Mouse (Mus musculus): ENCODE results near the gene Zpbp2.

Zpbp2 gene

DNA sequence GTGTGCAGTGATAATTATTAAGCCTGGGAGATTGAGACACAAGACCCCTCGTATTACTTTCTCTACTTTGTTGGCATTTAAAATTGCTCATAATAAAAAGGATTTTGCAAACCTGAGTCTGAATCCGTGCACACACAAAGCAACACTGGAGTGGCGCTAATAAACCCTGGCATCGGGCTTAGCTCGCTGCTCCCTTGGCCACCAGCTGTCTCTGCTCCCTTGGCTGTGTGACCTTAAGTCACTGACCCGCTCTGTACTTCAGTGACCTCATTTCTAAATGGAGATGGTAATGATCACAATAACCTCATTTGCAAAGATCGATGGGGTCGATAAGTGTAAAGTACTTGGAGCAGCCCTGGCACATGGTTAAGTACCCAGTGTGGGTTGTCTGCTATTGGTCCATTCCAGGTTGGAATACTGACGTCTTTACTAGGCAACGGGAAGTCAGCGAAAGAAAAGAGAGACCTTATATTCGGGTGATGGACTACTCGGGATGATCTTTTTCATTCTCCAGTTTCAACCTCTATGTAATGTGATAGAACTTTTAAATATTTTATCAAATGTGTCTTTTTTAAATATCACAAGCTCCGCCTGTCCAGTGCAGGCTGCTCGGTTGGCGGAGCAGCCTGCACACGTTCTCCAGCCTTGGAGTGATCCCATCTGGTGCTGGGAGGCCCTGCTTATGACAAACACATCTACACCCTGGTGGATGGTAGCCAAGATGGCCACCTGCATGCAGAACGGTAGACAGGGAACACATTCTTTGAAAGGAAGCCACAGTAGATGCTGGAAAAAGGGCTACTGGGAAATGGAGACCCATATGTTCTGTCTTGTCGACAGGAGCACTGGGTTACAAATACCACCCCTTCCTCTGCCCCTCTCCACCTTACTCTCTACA is 39.9 kb downstream of the Zpbp2 start:
- no peak for DNase-seq (ENCODE audit: low read depth)

GRCm38 (mm10) chr11:98595021-98595420 is 44.1 kb downstream of the Zpbp2 start:
- peak; percentile 76 for DNase-seq (ENCODE audit: low read depth)

DNA sequence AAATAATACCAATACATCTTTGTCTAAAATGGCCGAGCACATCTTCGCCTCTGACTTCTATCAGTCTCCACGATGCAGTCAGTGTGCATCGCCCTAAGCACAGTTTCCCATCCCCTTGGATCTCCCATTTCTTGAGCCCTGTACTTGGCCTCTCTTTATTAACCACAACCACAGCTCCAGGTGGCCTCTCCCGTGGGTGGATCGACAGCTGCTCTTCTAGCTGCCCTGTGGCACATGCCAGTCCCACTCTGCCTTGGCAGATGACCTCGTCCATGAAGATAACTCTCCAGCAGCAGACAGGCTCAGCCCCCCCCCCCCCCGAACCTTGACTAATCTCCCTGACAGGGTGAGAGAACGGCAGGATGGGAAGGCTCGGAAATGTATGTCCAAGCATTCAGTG is 44.6 kb downstream of the Zpbp2 start:
- no peak for DNase-seq (ENCODE audit: low read depth)

DNA sequence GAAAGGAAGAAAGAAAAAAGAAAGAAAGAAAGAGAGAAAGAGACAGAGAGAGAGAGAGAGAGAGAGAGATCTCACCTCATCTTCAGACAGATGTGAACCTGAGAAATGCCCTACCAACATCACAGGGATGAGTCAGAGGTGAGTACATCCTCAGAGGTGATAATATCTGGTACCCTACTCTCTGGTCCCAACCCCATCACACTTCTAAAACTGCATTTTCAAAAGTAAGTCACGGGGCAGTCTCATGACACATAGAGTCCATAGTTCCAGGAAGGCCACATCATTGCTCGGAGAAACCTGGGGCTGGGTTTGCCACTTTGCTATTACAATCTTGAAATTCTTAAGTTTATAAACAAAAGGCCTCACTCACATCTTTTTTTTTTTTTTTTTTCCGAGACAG is 45.1 kb downstream of the Zpbp2 start:
- peak; percentile 76 for DNase-seq (ENCODE audit: low read depth)

DNA sequence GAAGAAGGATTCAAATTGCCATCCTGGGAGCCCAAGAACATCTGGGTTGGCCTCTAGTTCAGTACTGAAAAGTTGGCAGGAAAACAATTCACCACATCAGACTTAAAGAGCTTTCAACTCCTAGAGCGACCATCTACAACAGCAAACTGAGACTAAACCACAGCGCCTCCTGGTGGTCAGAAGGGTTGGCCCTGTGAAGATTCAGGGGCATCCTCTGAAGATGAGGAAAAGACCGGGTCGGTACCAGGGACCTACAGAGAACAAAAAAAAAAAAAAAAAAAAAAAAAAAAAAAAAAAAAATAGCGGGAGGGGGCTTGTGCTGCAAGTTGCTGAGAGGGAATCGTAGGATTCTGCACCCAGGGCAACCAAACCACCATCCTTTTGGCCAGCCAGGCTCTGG is 46.5 kb downstream of the Zpbp2 start:
- peak; percentile 94 for DNase-seq (ENCODE audit: low read depth)

- DNase-seq (ENCODE audit: low read depth), result no peak
Observed at GRCm38 (mm10) chr11:98597991-98598390, 47.1 kb downstream of the Zpbp2 start, which contains the start of gene Lrrc3c. Gene Lrrc3c (plus strand): TSS chr11:98598291.

GRCm38 (mm10) chr11:98598851-98599290 is 48.0 kb downstream of the Zpbp2 start:
- DNase-seq (ENCODE audit: low read depth), result no peak

DNA sequence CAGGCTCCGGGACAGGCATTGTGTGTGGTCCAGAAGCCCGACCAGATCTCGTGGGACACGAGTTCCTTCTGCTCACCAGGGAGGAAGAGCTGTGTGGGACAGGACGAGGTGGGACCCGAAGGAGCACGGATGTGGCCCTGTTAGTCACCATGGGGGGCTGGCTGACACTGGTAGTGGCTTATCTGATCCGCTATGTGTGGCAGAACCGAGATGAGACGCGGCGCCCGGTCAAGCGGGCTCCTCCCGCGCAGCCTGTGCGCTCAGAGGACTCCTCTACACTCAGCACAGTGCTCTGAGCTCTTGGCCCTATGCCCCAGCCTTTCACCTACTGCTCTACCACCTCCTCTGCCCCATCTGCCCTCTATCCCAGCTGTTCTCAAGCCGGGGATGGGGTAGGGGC is 48.4 kb downstream of the Zpbp2 start:
- DNase-seq (ENCODE audit: low read depth), result no peak

DNA sequence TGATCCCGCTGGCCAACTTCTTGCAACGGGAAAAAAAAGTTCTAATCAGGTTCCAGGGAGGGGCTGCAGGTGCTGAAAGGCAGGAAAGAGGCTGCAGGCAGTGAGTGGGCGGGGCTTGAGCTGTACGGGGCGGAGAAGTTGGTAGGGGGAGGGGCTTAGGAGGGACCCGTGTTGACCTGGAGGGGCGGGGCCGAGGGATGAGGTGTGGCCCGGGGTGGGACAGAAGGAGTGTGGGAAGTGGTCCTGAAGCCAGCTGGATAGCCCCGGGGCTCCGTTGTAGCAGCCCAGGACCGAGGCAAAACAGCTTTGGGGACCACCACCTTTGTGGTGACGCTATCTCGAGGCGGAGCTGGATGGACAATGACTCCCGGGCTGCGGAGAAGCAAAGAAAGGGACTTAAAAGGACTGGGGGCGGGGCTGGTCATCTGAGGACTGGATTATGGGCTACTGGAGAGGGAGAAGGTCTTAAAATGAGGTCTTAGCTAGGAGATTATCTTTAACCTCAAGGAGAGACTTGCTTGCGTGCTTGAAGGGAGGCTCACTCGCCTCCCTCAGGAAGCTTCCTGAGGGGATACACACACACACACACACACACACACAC is 51.3 kb downstream of the Zpbp2 start:
- DNase-seq (ENCODE audit: low read depth), result peak; percentile 77

GRCm38 (mm10) chr11:98603953-98604352 is 53.1 kb downstream of the Zpbp2 start:
- peak; percentile 56 for DNase-seq (ENCODE audit: low read depth)

DNA sequence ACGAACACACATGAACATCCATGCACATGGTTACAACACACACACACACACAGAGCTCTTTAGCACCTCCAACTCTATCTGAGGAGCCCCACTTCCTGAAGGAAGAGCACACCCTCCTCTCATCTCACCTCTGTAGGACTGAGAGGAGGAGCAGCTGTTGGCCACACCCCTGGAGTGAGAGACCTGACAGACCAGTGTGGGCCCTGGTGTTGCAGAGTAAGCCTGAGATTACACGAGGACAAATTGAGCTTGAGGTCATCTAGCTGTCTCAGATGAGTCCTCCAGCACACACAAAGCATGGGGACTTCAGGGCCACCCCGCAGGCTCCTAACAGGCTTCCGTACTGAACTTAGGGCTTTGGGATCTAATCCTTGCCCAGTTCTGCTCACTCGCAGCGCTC is 54.0 kb downstream of the Zpbp2 start:
- DNase-seq (ENCODE audit: low read depth), result peak; percentile 7

- DNase-seq (ENCODE audit: low read depth), result peak; percentile 84
Observed at GRCm38 (mm10) chr11:98606763-98607162, 55.9 kb downstream of the Zpbp2 start.
